Comparison of ENCODE assay signal across 9 mouse cellular contexts in the genomic region with DNA sequence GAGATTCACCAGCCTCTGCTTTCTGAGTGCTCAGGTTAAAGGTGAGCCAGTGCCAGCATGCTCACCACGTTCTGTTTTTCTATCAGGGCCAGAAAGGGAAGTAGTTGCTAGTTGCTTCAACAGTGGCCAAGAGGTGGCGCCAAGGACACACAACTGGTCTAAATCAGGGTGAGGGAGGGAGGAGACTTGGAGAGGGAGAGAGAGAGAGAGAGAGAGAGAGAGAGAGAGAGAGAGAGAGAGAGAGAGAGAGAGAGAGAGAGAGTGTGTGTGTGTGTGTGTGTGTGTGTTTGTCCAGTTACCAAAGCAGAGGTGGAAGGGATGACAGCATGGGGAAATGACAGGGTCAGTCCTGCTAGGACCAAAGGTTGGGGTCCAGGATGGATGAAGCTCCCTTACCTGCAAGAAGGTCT. TPM values are rescaled to one million over a fixed set of nuclear protein-coding genes. Genes with fewer than 3 reads are reported as not detected.
DNase-seq lines count a peak whose midpoint lies in the region; ATAC-seq and TF ChIP-seq lines count a peak whose summit lies in the region.
"Had no signal": no experiment of that assay in that cellular context is flagged by ENCODE, and none has a peak within 500 bp of the region (broad histone marks: within the 10 kb centered on the region; RNA-seq: fewer than 3 reads in every experiment).

No protein-coding gene starts in this region.

- H3K27me3 ChIP-seq in cerebellum, adult 2 months (ENCODE audit: control insufficient read depth, insufficient read depth, low read length) = no peaks in the 10 kb centered on the region
- H3K27me3 ChIP-seq in embryonic facial prominence, embryonic 11.5 days (ENCODE audit: control insufficient read depth, insufficient read depth, low read length) = no peaks in the 10 kb centered on the region
- no peaks in the 10 kb centered on the region for H3K27me3 ChIP-seq in midbrain, embryonic 14.5 days (ENCODE audit: control insufficient read depth, insufficient read depth, low read length)
- H3K27me3 ChIP-seq: hindbrain, embryonic 15.5 days had no signal

- peak; percentile 62 to 65 for DNase-seq in cerebellum, adult 2 months
- DNase-seq in cerebellum, adult 11-12 months = no peak
- DNase-seq in ovary, postnatal 36 days (ENCODE audit: low spot score) = peak; percentile 55
- no peak for DNase-seq in ovary, postnatal 10 days (ENCODE audit: low spot score)
- DNase-seq in embryonic facial prominence, embryonic 11.5 days (ENCODE audit: low spot score) = peak; percentile 77
- DNase-seq in kidney, postnatal 14 days = peak; percentile 73
- DNase-seq in midbrain, embryonic 14.5 days = peak; percentile 84
- DNase-seq in thymus, postnatal 10 days (ENCODE audit: low spot score in 2 of 2) = peak; percentile 35 to 67

- peak; percentile 76 for TF ChIP-seq CTCF in cerebellum, adult 2 months (IDR thresholded peaks at IDR 0.05; ENCODE audit: borderline replicate concordance, insufficient read depth, low read depth, low read length)

- H3K4me1 ChIP-seq in cerebellum, adult 2 months (ENCODE audit: control insufficient read depth, insufficient read depth, low read length) = no peaks in the 10 kb centered on the region; the same call in 1 of the 2 replicates
- no peaks in the 10 kb centered on the region for H3K4me1 ChIP-seq in embryonic facial prominence, embryonic 11.5 days (ENCODE audit: control insufficient read depth, insufficient read depth, low read length)
- H3K4me1 ChIP-seq in midbrain, embryonic 14.5 days (ENCODE audit: control insufficient read depth, insufficient read depth, low read length) = no peaks in the 10 kb centered on the region

- no peaks in the 10 kb centered on the region for H3K9me3 ChIP-seq in embryonic facial prominence, embryonic 11.5 days (replicated peaks; ENCODE audit: control insufficient read depth, low read length)
- H3K9me3 ChIP-seq in midbrain, embryonic 14.5 days (ENCODE audit: control insufficient read depth, low read length) = no peaks in the 10 kb centered on the region
- H3K9me3 ChIP-seq: hindbrain, embryonic 15.5 days had no signal

- TF ChIP-seq POLR2A in cerebellum, adult 2 months (IDR thresholded peaks at IDR 0.05; ENCODE audit: borderline replicate concordance, insufficient read depth, low read length) = no peak

- H3K9ac ChIP-seq in embryonic facial prominence, embryonic 11.5 days (replicated peaks; ENCODE audit: low read length) = no peak overlapping the region
- no peak overlapping the region; the same call in 1 of the 2 replicates for H3K9ac ChIP-seq in midbrain, embryonic 14.5 days (replicated peaks; ENCODE audit: low read length)
- H3K9ac ChIP-seq: hindbrain, embryonic 15.5 days had no signal

- peaks cover 2% of the 10 kb centered on the region; the same call in 1 of the 2 replicates for H3K36me3 ChIP-seq in embryonic facial prominence, embryonic 11.5 days (replicated peaks; ENCODE audit: control insufficient read depth, insufficient read depth, low read depth, low read length)
- H3K36me3 ChIP-seq in midbrain, embryonic 14.5 days (ENCODE audit: control insufficient read depth, insufficient read depth, low read length) = no peaks in the 10 kb centered on the region
- H3K36me3 ChIP-seq: hindbrain, embryonic 15.5 days had no signal

- no peak overlapping the region for H3K27ac ChIP-seq in cerebellum, adult 2 months (ENCODE audit: insufficient read depth, low read length)
- no peak overlapping the region for H3K27ac ChIP-seq in embryonic facial prominence, embryonic 11.5 days (replicated peaks; ENCODE audit: low read depth, low read length)
- H3K27ac ChIP-seq in midbrain, embryonic 14.5 days (replicated peaks; ENCODE audit: low read depth, low read length) = no peak overlapping the region
- H3K27ac ChIP-seq: hindbrain, embryonic 15.5 days had no signal

- ATAC-seq in embryonic facial prominence, embryonic 11.5 days (replicated peaks; ENCODE audit: insufficient number of reproducible peaks, low FRiP score, low TSS enrichment, low read depth) = 0 out of 2 replicates have a peak, but pooled peaks have one; percentile 5
- no peak for ATAC-seq in midbrain, embryonic 14.5 days (ENCODE audit: low FRiP score, low TSS enrichment)

- 3% methylated on average over 2 of the region's 2 CpGs for WGBS in cerebellum, adult 2 months
- 0% methylated on average over 2 of the region's 2 CpGs for WGBS in embryonic facial prominence, embryonic 11.5 days
- WGBS in midbrain, embryonic 14.5 days = 2% methylated on average over 2 of the region's 2 CpGs

- H3K4me3 ChIP-seq in cerebellum, adult 2 months (replicated peaks; ENCODE audit: insufficient read depth, low read depth, low read length) = no peak overlapping the region
- H3K4me3 ChIP-seq in embryonic facial prominence, embryonic 11.5 days (ENCODE audit: low read depth, low read length) = no peak overlapping the region
- H3K4me3 ChIP-seq in midbrain, embryonic 14.5 days (replicated peaks; ENCODE audit: low read depth, low read length) = no peak overlapping the region
- H3K4me3 ChIP-seq: hindbrain, embryonic 15.5 days had no signal

- H3K4me2 ChIP-seq in embryonic facial prominence, embryonic 11.5 days (ENCODE audit: low read depth, low read length) = no peak overlapping the region
- no peak overlapping the region for H3K4me2 ChIP-seq in midbrain, embryonic 14.5 days (ENCODE audit: low read length)
- H3K4me2 ChIP-seq: hindbrain, embryonic 15.5 days had no signal

RNA-seq across cellular contexts. Expression of a gene that starts 7.4 kb away (rescaled TPM):
- polyA plus RNA-seq in cerebellum, adult 2 months (2012; rRNA removed) = 91.4 and 96.6 TPM in 2 replicates
- 12.2 and 16.6 TPM in 2 replicates for polyA plus RNA-seq in embryonic facial prominence, embryonic 11.5 days (2014; fragmentation: Nextera tagmentation; extraction: Ambion mirVana)
- 18.3 and 20.9 TPM in 2 replicates for polyA plus RNA-seq in midbrain, embryonic 14.5 days (2014; fragmentation: Nextera tagmentation; extraction: Ambion mirVana)

RNA-seq across cellular contexts. Expression of a gene that starts 19.3 kb away (rescaled TPM):
- 1.6 TPM in 2 replicates for polyA plus RNA-seq in cerebellum, adult 2 months (2012; rRNA removed)
- 24.6 and 29.6 TPM in 2 replicates for polyA plus RNA-seq in embryonic facial prominence, embryonic 11.5 days (2014; fragmentation: Nextera tagmentation; extraction: Ambion mirVana)
- 3.5 and 6.4 TPM in 2 replicates for polyA plus RNA-seq in midbrain, embryonic 14.5 days (2014; fragmentation: Nextera tagmentation; extraction: Ambion mirVana)

RNA-seq across cellular contexts. Expression of a gene that starts 36.9 kb away (rescaled TPM):
- 0.43 and 0.62 TPM in 2 replicates for polyA plus RNA-seq in cerebellum, adult 2 months (2012; rRNA removed)
- not detected in 2 replicates for polyA plus RNA-seq in embryonic facial prominence, embryonic 11.5 days (2014; fragmentation: Nextera tagmentation; extraction: Ambion mirVana)
- 0.16 and 0.26 TPM in 2 replicates for polyA plus RNA-seq in midbrain, embryonic 14.5 days (2014; fragmentation: Nextera tagmentation; extraction: Ambion mirVana)

Comparison
In these comparisons a context has a peak if more than half of its experiments do, and no peak if none do; other contexts are left out.
1. DNase-seq: peak in cerebellum, adult 2 months (2 of 2), ovary, postnatal 36 days (single experiment), embryonic facial prominence, embryonic 11.5 days (single experiment), kidney, postnatal 14 days (single experiment), midbrain, embryonic 14.5 days (single experiment) and thymus, postnatal 10 days (2 of 2); none in cerebellum, adult 11-12 months (single experiment) and ovary, postnatal 10 days (single experiment).